Mouse (Mus musculus) liver, embryonic 14.5 days (tissue): ENCODE measurements around the gene Upf2. TPM values are rescaled to one million over a fixed set of nuclear protein-coding genes. Genes with fewer than 3 reads are reported as not detected.

Experiments used
- ATAC-seq: fragments of 200-750 bp; cut with Nextera tagmentation; 2 replicates; pipeline ENCODE4 v1.8.0; 2017; ENCODE audit warnings: moderate number of reproducible peaks, mild to moderate bottlenecking, moderate library complexity; ENCODE audit not compliant: insufficient read depth
- DNase-seq, 3 experiments: peaks; one replicate each; pipeline ENCODE4 v3.0.0-alpha.2; 2012 to 2013; ENCODE audit warnings: low read depth in 3 of 3, low spot score in 3 of 3
- H3K27ac ChIP-seq: fragments of 300-500 bp; sonication (generic); 2 replicates; pipeline ENCODE4 v1.5.1; 2014; ENCODE audit warnings: moderate library complexity, mild to moderate bottlenecking, control low read depth, inconsistent platforms
- H3K27me3 ChIP-seq: fragments of 300-500 bp; sonication (generic); 2 replicates; pipeline ENCODE4 v1.6.1; 2014; ENCODE audit warnings: mild to moderate bottlenecking, low read length, moderate library complexity; ENCODE audit not compliant: control insufficient read depth, insufficient read depth
- H3K36me3 ChIP-seq: fragments of 300-500 bp; sonication (generic); replicated peaks from 2 replicates; pipeline ENCODE4 v1.6.1; 2014; ENCODE audit warnings: low read depth; ENCODE audit not compliant: control insufficient read depth, insufficient read depth
- H3K4me1 ChIP-seq, 2 experiments: fragments of 200-500 bp in 1 of 2; fragments of 300-500 bp in 1 of 2; sonication (generic) in 1 of 2; replicated peaks; 2 replicates each; pipeline ENCODE4 v1.6.1; 2012 to 2014; ENCODE audit warnings: antibody characterized with exemption in 1 of 2, inconsistent platforms in 1 of 2, low read length in 1 of 2; ENCODE audit not compliant: control insufficient read depth in 2 of 2, insufficient read depth in 2 of 2
- H3K4me2 ChIP-seq: fragments of 300-500 bp; sonication (generic); 2 replicates; pipeline ENCODE4 v1.6.1; 2014; ENCODE audit warnings: low read depth, mild to moderate bottlenecking, control low read depth, moderate library complexity
- H3K4me3 ChIP-seq, 2 experiments: fragments of 200-500 bp in 1 of 2; fragments of 300-500 bp in 1 of 2; sonication (generic) in 1 of 2; 2 replicates each; pipeline ENCODE4 v1.5.1; 2012 to 2014; ENCODE audit warnings: low read depth in 2 of 2, low read length in 2 of 2, mild to moderate bottlenecking in 2 of 2, control low read depth in 1 of 2, inconsistent platforms in 1 of 2, moderate library complexity in 1 of 2; ENCODE audit not compliant: insufficient read depth in 1 of 2
- H3K9ac ChIP-seq: fragments of 300-500 bp; sonication (generic); replicated peaks from 2 replicates; pipeline ENCODE4 v1.6.1; 2014; ENCODE audit warnings: mild to moderate bottlenecking, control low read depth, moderate library complexity
- H3K9me3 ChIP-seq: fragments of 300-500 bp; sonication (generic); 2 replicates; pipeline ENCODE4 v1.6.1; 2016; ENCODE audit warnings: low read length, mixed read lengths; ENCODE audit not compliant: control insufficient read depth
- CTCF ChIP-seq: IDR thresholded peaks from 2 replicates; pipeline ENCODE4 v1.5.1; 2016; ENCODE audit warnings: antibody characterized with exemption, low read depth, control low read depth
- EP300 ChIP-seq: IDR thresholded peaks from 2 replicates; pipeline ENCODE4 v1.6.1; 2016; ENCODE audit warnings: antibody characterized with exemption, low read depth
- WGBS: fragments of 180-500 bp; shearing (Covaris S2); extraction: QIAGEN DNeasy Blood & Tissue Kit; methylation state at CpG from one replicate; pipeline ENCODE4 v1.1.7; 2014; ENCODE audit not compliant: insufficient replicate concordance; 5-methylcytosine and 5-hydroxymethylcytosine counted together
- polyA plus RNA-seq, 2 experiments: library from polyadenylated mRNA; depleted of rRNA in 1 of 2; stranded (reverse) in 1 of 2; unstranded in 1 of 2; fragments of >200 nt; fragmentation: Nextera tagmentation in 1 of 2; extraction: Ambion mirVana in 1 of 2; gene quantifications; 2 replicates each; pipeline versions ENCODE4 v1.2.1 to v1.2.3; 2012 to 2014

The Upf2 gene
- polyA plus RNA-seq, 2 experiments: 3.8 to 6.8 TPM

- TF ChIP-seq EP300: no peak
- TF ChIP-seq CTCF: no peak
- DNase-seq (no peak), ATAC-seq (no peak)
- H3K27ac ChIP-seq: no peak overlapping the region
- peaks cover 18% of the 10 kb centered on the region for H3K36me3 ChIP-seq
- no peak overlapping the region for H3K4me3 ChIP-seq
- no peaks in the 10 kb centered on the region for H3K27me3 ChIP-seq
- no peaks in the 10 kb centered on the region for H3K9me3 ChIP-seq
- no peak overlapping the region for H3K4me2 ChIP-seq
- no peak overlapping the region for H3K9ac ChIP-seq
- no peaks in the 10 kb centered on the region for H3K4me1 ChIP-seq
- 85% methylated on average over 3 of the region's 3 CpGs for WGBS
Measured at GRCm38 (mm10) chr2:6056518-6056917, 105.2 kb downstream of the Upf2 start.

GRCm38 (mm10) chr2:6059291-6059690 is 108.0 kb downstream of the Upf2 start:
- H3K9ac ChIP-seq: no peak overlapping the region
- no peak overlapping the region for H3K4me2 ChIP-seq
- no peaks in the 10 kb centered on the region for H3K4me1 ChIP-seq
- H3K4me3 ChIP-seq: no peak overlapping the region
- no peaks in the 10 kb centered on the region for H3K27me3 ChIP-seq
- no peaks in the 10 kb centered on the region for H3K9me3 ChIP-seq
- 62% methylated on average over 2 of the region's 2 CpGs for WGBS
- no peak for TF ChIP-seq EP300
- TF ChIP-seq CTCF: no peak
- no peak for ATAC-seq
- no peak for DNase-seq
- peaks cover 7% of the 10 kb centered on the region; the same call in 1 of the 2 replicates for H3K36me3 ChIP-seq
- H3K27ac ChIP-seq: no peak overlapping the region

GRCm38 (mm10) chr2:6060071-6060804 is 109.0 kb downstream of the Upf2 start:
- WGBS: 60% methylated on average over 10 of the region's 10 CpGs
- Histone ChIP-seq H3K4me3 (no peak overlapping the region), H3K4me1 (no peaks in the 10 kb centered on the region), H3K4me2 (no peak overlapping the region), H3K36me3 (peaks cover 6% of the 10 kb centered on the region; the same call in 1 of the 2 replicates), H3K27ac (no peak overlapping the region), H3K9me3 (no peaks in the 10 kb centered on the region), H3K9ac (no peak overlapping the region), H3K27me3 (no peaks in the 10 kb centered on the region)
- DNase-seq (no peak), ATAC-seq (no peak)
- TF ChIP-seq EP300 (no peak), CTCF (no peak)

- no peak for ATAC-seq
Measured at GRCm38 (mm10) chr2:6067341-6067740, 116.1 kb downstream of the Upf2 start.

GRCm38 (mm10) chr2:6070925-6071324 is 119.7 kb downstream of the Upf2 start:
- Histone ChIP-seq H3K4me2 (no peak overlapping the region), H3K4me1 (peaks cover 0 to 22% of the 10 kb centered on the region in 2 experiments; a peak in 3 of 4 replicates), H3K9me3 (no peaks in the 10 kb centered on the region), H3K27ac (no peak overlapping the region), H3K4me3 (no peak overlapping the region), H3K9ac (no peak overlapping the region), H3K36me3 (no peaks in the 10 kb centered on the region), H3K27me3 (no peaks in the 10 kb centered on the region)
- WGBS: 27% methylated on average over 11 of the region's 11 CpGs
- TF ChIP-seq EP300 (no peak), CTCF (no peak)
- DNase-seq: no peak
- no peak for ATAC-seq

More at GRCm38 (mm10) chr2:6067341-6067740, 116.1 kb downstream of the Upf2 start:
- Histone ChIP-seq H3K36me3 (no peaks in the 10 kb centered on the region), H3K4me2 (no peak overlapping the region), H3K27me3 (no peaks in the 10 kb centered on the region), H3K4me3 (no peak overlapping the region), H3K4me1 (peaks cover 0 to 15% of the 10 kb centered on the region in 2 experiments; a peak in 3 of 4 replicates), H3K9ac (no peak overlapping the region), H3K9me3 (no peaks in the 10 kb centered on the region), H3K27ac (no peak overlapping the region)
- TF ChIP-seq EP300 (no peak), CTCF (no peak)
- no peak for DNase-seq
- WGBS: 54% methylated on average over 6 of the region's 6 CpGs
